Mouse (Mus musculus): Measurements from ENCODE around the gene Tnfsf12.
"Not testable (repeated sequence)": the region's sequence is repeated elsewhere in the genome, so short reads cannot be mapped to it uniquely, and the experiment has no call there.

The Tnfsf12 gene

GRCm38 (mm10) chr11:69704613-69705010 is 9.0 kb upstream of the Tnfsf12 start:
- in situ Hi-C loops (cut with MboI, MseI), result no loop called here

- in situ Hi-C loops (cut with MboI, MseI), result no loop called here
Observed at GRCm38 (mm10) chr11:69703814-69704612, 8.4 kb upstream of the Tnfsf12 start.

- in situ Hi-C loops (cut with MboI, MseI), result not testable (repeated sequence)
Observed at GRCm38 (mm10) chr11:69703381-69703780, 7.7 kb upstream of the Tnfsf12 start.

- in situ Hi-C loops (cut with MboI, MseI), result not testable (repeated sequence)
Observed at GRCm38 (mm10) chr11:69702886-69703285, 7.2 kb upstream of the Tnfsf12 start.

- in situ Hi-C loops (cut with MboI, MseI), result no loop called here
Observed at GRCm38 (mm10) chr11:69699595-69699994, 3.9 kb upstream of the Tnfsf12 start.

GRCm38 (mm10) chr11:69698574-69698973 is 2.9 kb upstream of the Tnfsf12 start:
- in situ Hi-C loops (cut with MboI, MseI), result no loop called here

- in situ Hi-C loops (cut with MboI, MseI), result no loop called here
Observed at GRCm38 (mm10) chr11:69697396-69697795, 1.7 kb upstream of the Tnfsf12 start.

- in situ Hi-C loops (cut with MboI, MseI), result no loop called here
Observed at GRCm38 (mm10) chr11:69695046-69695360, 646 bp downstream of the Tnfsf12 start.

GRCm38 (mm10) chr11:69693421-69693965 is 2.2 kb downstream of the Tnfsf12 start:
- in situ Hi-C loops (cut with MboI, MseI), result loop anchor here in 1 of 2 experiments (5.0 kb wide), 1 partner anchor 49 kb away; no protein-coding TSS in a partner anchor

GRCm38 (mm10) chr11:69692863-69693262 is 2.8 kb downstream of the Tnfsf12 start:
- in situ Hi-C loops (cut with MboI, MseI), result loop anchor here in 1 of 2 experiments (5.0 kb wide), 1 partner anchor 49 kb away; no protein-coding TSS in a partner anchor

- in situ Hi-C loops (cut with MboI, MseI), result loop anchor here in 1 of 2 experiments (5.0 kb wide), 1 partner anchor 50 kb away; no protein-coding TSS in a partner anchor
Observed at GRCm38 (mm10) chr11:69692196-69692811, 3.3 kb downstream of the Tnfsf12 start.

GRCm38 (mm10) chr11:69689891-69690290 is 5.8 kb downstream of the Tnfsf12 start:
- in situ Hi-C loops (cut with MboI, MseI), result loop anchor here (5.0 kb wide), 2 partner anchors 52 to 187 kb away; partner anchors contain the start of gene Tmem95 (in 1 of the 2)

- in situ Hi-C loops (cut with MboI, MseI), result loop anchor here in 1 of 2 experiments (5.0 kb wide), 1 partner anchor 190 kb away; the partner anchor contains the start of gene Tmem95
Observed at GRCm38 (mm10) chr11:69687061-69687460, 8.6 kb downstream of the Tnfsf12 start.

- in situ Hi-C loops (cut with MboI, MseI), result loop anchor here in 1 of 2 experiments (5.0 kb wide), 1 partner anchor 191 kb away; the partner anchor contains the start of gene Tmem95
Observed at GRCm38 (mm10) chr11:69686377-69686776, 9.3 kb downstream of the Tnfsf12 start.

GRCm38 (mm10) chr11:69685526-69686148 is 10.0 kb downstream of the Tnfsf12 start, which contains the start of gene Tnfsf13:
Tnfsf13 (minus strand) TSS chr11:69685784.
- in situ Hi-C loops (cut with MboI, MseI), result loop anchor here in 1 of 2 experiments (5.0 kb wide), 1 partner anchor 192 kb away; the partner anchor contains the start of gene Tmem95

GRCm38 (mm10) chr11:69684936-69685335 is 10.7 kb downstream of the Tnfsf12 start:
- in situ Hi-C loops (cut with MboI, MseI), result loop anchor here in 1 of 2 experiments (5.0 kb wide), 1 partner anchor 192 kb away; the partner anchor contains the start of gene Tmem95

GRCm38 (mm10) chr11:69684128-69684745 is 11.4 kb downstream of the Tnfsf12 start:
- in situ Hi-C loops (cut with MboI, MseI), result no loop called here

GRCm38 (mm10) chr11:69683576-69683975 is 12.1 kb downstream of the Tnfsf12 start:
- in situ Hi-C loops (cut with MboI, MseI), result no loop called here

GRCm38 (mm10) chr11:69682840-69683533 is 12.7 kb downstream of the Tnfsf12 start:
- in situ Hi-C loops (cut with MboI, MseI), result no loop called here

- in situ Hi-C loops (cut with MboI, MseI), result no loop called here
Observed at GRCm38 (mm10) chr11:69682209-69682839, 13.3 kb downstream of the Tnfsf12 start.

Data from T-helper 17 cell (primary cell).